35 mouse cellular contexts compared by ENCODE assay signal in genomic region chr11:6593406-6593805, GRCm38 (mm10). TPM values are rescaled to one million over a fixed set of nuclear protein-coding genes. Genes with fewer than 3 reads are reported as not detected.
DNase-seq lines count a peak whose midpoint lies in the region; ATAC-seq and TF ChIP-seq lines count a peak whose summit lies in the region.
"Had no signal": no experiment of that assay in that cellular context is flagged by ENCODE, and none has a peak within 500 bp of the region (broad histone marks: within the 10 kb centered on the region; RNA-seq: fewer than 3 reads in every experiment).

No protein-coding gene starts in this region.

- H3K27ac ChIP-seq in intestine, embryonic 16.5 days (ENCODE audit: low read length), result peak overlapping the region; percentile 18; the same call in 1 of the 2 replicates
- no peak overlapping the region; the same call in 1 of the 2 replicates for H3K27ac ChIP-seq in intestine, embryonic 15.5 days
- peak overlapping the region; percentile 95 for H3K27ac ChIP-seq in liver, embryonic 13.5 days
- peak overlapping the region; percentile 35; the same call in 1 of the 2 replicates for H3K27ac ChIP-seq in stomach, postnatal 0 days (replicated peaks)
- no peak overlapping the region for H3K27ac ChIP-seq in kidney, embryonic 16.5 days (ENCODE audit: low read length)
- H3K27ac ChIP-seq: embryonic facial prominence, embryonic 15.5 days; forebrain, embryonic 13.5 days; kidney, embryonic 15.5 days; left cerebral cortex, adult 2 months; macrophage; midbrain, embryonic 15.5 days had no signal

- H3K4me2 ChIP-seq in intestine, embryonic 16.5 days (ENCODE audit: low read depth, low read length), result no peak overlapping the region
- no peak overlapping the region for H3K4me2 ChIP-seq in intestine, embryonic 15.5 days (replicated peaks)
- H3K4me2 ChIP-seq in liver, embryonic 13.5 days, result no peak overlapping the region
- H3K4me2 ChIP-seq in stomach, postnatal 0 days (replicated peaks; ENCODE audit: low read depth), result no peak overlapping the region
- no peak overlapping the region for H3K4me2 ChIP-seq in kidney, embryonic 16.5 days (replicated peaks; ENCODE audit: low read depth, low read length)
- H3K4me2 ChIP-seq: embryonic facial prominence, embryonic 15.5 days; forebrain, embryonic 13.5 days; heart, embryonic 11.5 days; hindbrain, embryonic 12.5 days; kidney, embryonic 15.5 days; midbrain, embryonic 15.5 days had no signal

- no peak for TF ChIP-seq EP300 in stomach, postnatal 0 days (optimal IDR thresholded peaks at IDR 0.05)

- peaks cover 52% of the 10 kb centered on the region for H3K36me3 ChIP-seq in intestine, embryonic 16.5 days (ENCODE audit: control insufficient read depth, insufficient read depth, low read length)
- peaks cover 66% of the 10 kb centered on the region for H3K36me3 ChIP-seq in intestine, embryonic 15.5 days
- peaks cover 99% of the 10 kb centered on the region for H3K36me3 ChIP-seq in liver, embryonic 13.5 days
- H3K36me3 ChIP-seq in stomach, postnatal 0 days (ENCODE audit: control insufficient read depth, insufficient read depth, low read length), result peaks cover 34% of the 10 kb centered on the region
- peaks cover 74% of the 10 kb centered on the region for H3K36me3 ChIP-seq in kidney, embryonic 16.5 days (ENCODE audit: insufficient read depth, low read length)

- H3K9ac ChIP-seq in intestine, embryonic 16.5 days (ENCODE audit: low read depth, low read length), result no peak overlapping the region
- H3K9ac ChIP-seq in intestine, embryonic 15.5 days, result no peak overlapping the region
- H3K9ac ChIP-seq in liver, embryonic 13.5 days, result 0 out of 2 replicates have a peak overlapping the region, but pooled peaks have one; percentile 61
- no peak overlapping the region for H3K9ac ChIP-seq in stomach, postnatal 0 days (ENCODE audit: low read length)
- H3K9ac ChIP-seq in kidney, embryonic 16.5 days (replicated peaks; ENCODE audit: low read length), result no peak overlapping the region
- H3K9ac ChIP-seq: embryonic facial prominence, embryonic 15.5 days; forebrain, embryonic 13.5 days; hindbrain, embryonic 12.5 days; kidney, embryonic 15.5 days; midbrain, embryonic 15.5 days had no signal

- no peaks in the 10 kb centered on the region for H3K9me3 ChIP-seq in intestine, embryonic 16.5 days (ENCODE audit: control insufficient read depth, low read length)
- H3K9me3 ChIP-seq in intestine, embryonic 15.5 days, result no peaks in the 10 kb centered on the region
- no peaks in the 10 kb centered on the region for H3K9me3 ChIP-seq in liver, embryonic 13.5 days (replicated peaks)
- no peaks in the 10 kb centered on the region for H3K9me3 ChIP-seq in stomach, postnatal 0 days (ENCODE audit: control insufficient read depth, low read length)
- H3K9me3 ChIP-seq in kidney, embryonic 16.5 days (ENCODE audit: low read length), result no peaks in the 10 kb centered on the region
- H3K9me3 ChIP-seq: embryonic facial prominence, embryonic 15.5 days; forebrain, embryonic 13.5 days; hindbrain, embryonic 12.5 days; kidney, embryonic 15.5 days; midbrain, embryonic 15.5 days had no signal

- TF ChIP-seq CTCF in stomach, postnatal 0 days (IDR thresholded peaks at IDR 0.05; ENCODE audit: low read depth), result no peak

- peak; percentile 51 for DNase-seq in brain, adult 2 months (ENCODE audit: low read depth, low spot score)
- DNase-seq in liver, embryonic 13.5 days, result no peak
- DNase-seq in stomach, postnatal 0 days (ENCODE audit: low spot score), result no peak
- no peak for DNase-seq in T-cell, adult 2 months (ENCODE audit: low spot score)
- DNase-seq: adrenal gland, adult 8-10 months; cerebellum, adult 9-10 months; cerebellum, postnatal 36 days; embryo, embryonic 11 days; gastrocnemius, postnatal 25 days; heart, adult 11 months; heart, postnatal 36 days; kidney, adult 18-20 months; kidney, postnatal 36 days; lung, adult 2 months; lung, postnatal 10 days; right cerebral cortex, adult 18-20 months; spleen, adult 18-20 months; thymus, adult 2 months; thymus, postnatal 36 days had no signal

- no peak overlapping the region for H3K4me3 ChIP-seq in intestine, embryonic 16.5 days (ENCODE audit: low read length)
- no peak overlapping the region for H3K4me3 ChIP-seq in intestine, embryonic 15.5 days (replicated peaks)
- H3K4me3 ChIP-seq in liver, embryonic 13.5 days (replicated peaks), result no peak overlapping the region
- no peak overlapping the region for H3K4me3 ChIP-seq in stomach, postnatal 0 days (ENCODE audit: low read depth, low read length)
- H3K4me3 ChIP-seq in kidney, embryonic 16.5 days (ENCODE audit: low read length), result no peak overlapping the region
- H3K4me3 ChIP-seq: embryonic facial prominence, embryonic 15.5 days; forebrain, embryonic 13.5 days; hindbrain, embryonic 12.5 days; kidney, embryonic 15.5 days; layer of hippocampus, adult 2 months; left cerebral cortex, adult 2 months; midbrain, embryonic 15.5 days had no signal

- no peaks in the 10 kb centered on the region for H3K27me3 ChIP-seq in intestine, embryonic 16.5 days (replicated peaks; ENCODE audit: control insufficient read depth, insufficient read depth, low read length)
- H3K27me3 ChIP-seq in intestine, embryonic 15.5 days (replicated peaks), result no peaks in the 10 kb centered on the region
- H3K27me3 ChIP-seq in liver, embryonic 13.5 days, result no peaks in the 10 kb centered on the region
- no peaks in the 10 kb centered on the region for H3K27me3 ChIP-seq in stomach, postnatal 0 days (ENCODE audit: control insufficient read depth, insufficient read depth, low read length)
- no peaks in the 10 kb centered on the region for H3K27me3 ChIP-seq in kidney, embryonic 16.5 days (ENCODE audit: insufficient read depth, low read length)
- H3K27me3 ChIP-seq: embryonic facial prominence, embryonic 15.5 days; forebrain, embryonic 13.5 days; hindbrain, embryonic 12.5 days; kidney, embryonic 15.5 days; midbrain, embryonic 15.5 days had no signal

- H3K4me1 ChIP-seq in intestine, embryonic 16.5 days (ENCODE audit: control insufficient read depth, insufficient read depth, low read length), result 0 out of 2 replicates have a peak, but pooled peaks cover 5% of the 10 kb centered on the region
- H3K4me1 ChIP-seq in intestine, embryonic 15.5 days (replicated peaks), result no peaks in the 10 kb centered on the region; the same call in 1 of the 2 replicates
- H3K4me1 ChIP-seq in liver, embryonic 13.5 days (replicated peaks), result peaks cover 100% of the 10 kb centered on the region
- H3K4me1 ChIP-seq in stomach, postnatal 0 days (replicated peaks; ENCODE audit: control insufficient read depth, insufficient read depth), result no peaks in the 10 kb centered on the region
- H3K4me1 ChIP-seq in kidney, embryonic 16.5 days (ENCODE audit: insufficient read depth, low read length), result no peaks in the 10 kb centered on the region

- 56% methylated on average over 11 of the region's 11 CpGs for WGBS in intestine, embryonic 16.5 days
- WGBS in intestine, embryonic 15.5 days, result 73% methylated on average over 11 of the region's 11 CpGs
- 75% methylated on average over 11 of the region's 11 CpGs for WGBS in liver, embryonic 13.5 days (ENCODE audit: insufficient replicate concordance)
- 69% methylated on average over 11 of the region's 11 CpGs for WGBS in stomach, postnatal 0 days
- WGBS in kidney, embryonic 16.5 days, result 80% methylated on average over 11 of the region's 11 CpGs

- no peak for ATAC-seq in intestine, embryonic 16.5 days
- no peak for ATAC-seq in intestine, embryonic 15.5 days
- ATAC-seq in liver, embryonic 13.5 days (ENCODE audit: low read depth), result no peak
- no peak for ATAC-seq in stomach, postnatal 0 days (ENCODE audit: low FRiP score, low TSS enrichment)
- ATAC-seq in kidney, embryonic 16.5 days (ENCODE audit: low FRiP score, low TSS enrichment), result no peak
- ATAC-seq: CD4-positive, CD25-positive, alpha-beta regulatory T cell, adult 4 months; forebrain, embryonic 13.5 days; midbrain, embryonic 15.5 days had no signal

RNA-seq across cellular contexts. Expression of gene Nacad, which starts 12.4 kb away (rescaled TPM):
- polyA plus RNA-seq in intestine, embryonic 16.5 days (2015; fragmentation: Nextera tagmentation; extraction: Ambion mirVana), result 5.5 and 7.1 TPM in 2 replicates
- polyA plus RNA-seq in intestine, embryonic 15.5 days (2015; fragmentation: Nextera tagmentation; extraction: Ambion mirVana), result 6.2 and 6.3 TPM in 2 replicates
- 5.0 and 5.7 TPM in 2 replicates for polyA plus RNA-seq in liver, embryonic 13.5 days (2015; fragmentation: Nextera tagmentation; extraction: Ambion mirVana)
- 7.3 and 7.4 TPM in 2 replicates for polyA plus RNA-seq in stomach, postnatal 0 days (2015; fragmentation: Nextera tagmentation; extraction: Ambion mirVana)
- polyA plus RNA-seq in kidney, embryonic 16.5 days (2015; fragmentation: Nextera tagmentation; extraction: Ambion mirVana), result 1.9 and 2.0 TPM in 2 replicates
- polyA plus RNA-seq: macrophage had no signal

RNA-seq across cellular contexts. Expression of gene Tbrg4, which starts 32.5 kb away (rescaled TPM):
- polyA plus RNA-seq in intestine, embryonic 16.5 days (2015; fragmentation: Nextera tagmentation; extraction: Ambion mirVana), result 64.0 and 64.2 TPM in 2 replicates
- 56.3 and 57.6 TPM in 2 replicates for polyA plus RNA-seq in intestine, embryonic 15.5 days (2015; fragmentation: Nextera tagmentation; extraction: Ambion mirVana)
- polyA plus RNA-seq in liver, embryonic 13.5 days (2015; fragmentation: Nextera tagmentation; extraction: Ambion mirVana), result 46.1 and 46.2 TPM in 2 replicates
- polyA plus RNA-seq in stomach, postnatal 0 days (2015; fragmentation: Nextera tagmentation; extraction: Ambion mirVana), result 29.3 and 31.2 TPM in 2 replicates
- polyA plus RNA-seq in kidney, embryonic 16.5 days (2015; fragmentation: Nextera tagmentation; extraction: Ambion mirVana), result 45.6 and 49.1 TPM in 2 replicates

RNA-seq across cellular contexts. Expression of gene Wap, which starts 45.0 kb away (rescaled TPM):
- polyA plus RNA-seq in intestine, embryonic 16.5 days (2015; fragmentation: Nextera tagmentation; extraction: Ambion mirVana), result not detected in 2 replicates
- polyA plus RNA-seq in intestine, embryonic 15.5 days (2015; fragmentation: Nextera tagmentation; extraction: Ambion mirVana), result not detected in 2 replicates
- not detected in 2 replicates for polyA plus RNA-seq in liver, embryonic 13.5 days (2015; fragmentation: Nextera tagmentation; extraction: Ambion mirVana)
- polyA plus RNA-seq in stomach, postnatal 0 days (2015; fragmentation: Nextera tagmentation; extraction: Ambion mirVana), result 2.6 and 5.3 TPM in 2 replicates
- not detected in 2 replicates for polyA plus RNA-seq in kidney, embryonic 16.5 days (2015; fragmentation: Nextera tagmentation; extraction: Ambion mirVana)
- polyA plus RNA-seq: CD4-positive, CD25-positive, alpha-beta regulatory T cell, adult 4 months; embryonic facial prominence, embryonic 15.5 days; forebrain, embryonic 13.5 days; heart, embryonic 11.5 days; heart, embryonic 16.5 days; hindbrain, embryonic 12.5 days; kidney, embryonic 15.5 days; limb, embryonic 14.5 days; lung, adult 2 months; macrophage; midbrain, embryonic 15.5 days; neural tube, embryonic 11.5 days had no signal

RNA-seq across cellular contexts. Expression of gene Ccm2, which starts 46.7 kb away (rescaled TPM):
- 67.7 and 69.9 TPM in 2 replicates for polyA plus RNA-seq in intestine, embryonic 16.5 days (2015; fragmentation: Nextera tagmentation; extraction: Ambion mirVana)
- polyA plus RNA-seq in intestine, embryonic 15.5 days (2015; fragmentation: Nextera tagmentation; extraction: Ambion mirVana), result 73.8 and 76.9 TPM in 2 replicates
- 45.8 and 46.1 TPM in 2 replicates for polyA plus RNA-seq in liver, embryonic 13.5 days (2015; fragmentation: Nextera tagmentation; extraction: Ambion mirVana)
- 45.7 and 45.9 TPM in 2 replicates for polyA plus RNA-seq in stomach, postnatal 0 days (2015; fragmentation: Nextera tagmentation; extraction: Ambion mirVana)
- polyA plus RNA-seq in kidney, embryonic 16.5 days (2015; fragmentation: Nextera tagmentation; extraction: Ambion mirVana), result 90.5 and 93.3 TPM in 2 replicates

Comparison
In these comparisons a context has a peak if more than half of its experiments do, and no peak if none do; other contexts are left out.
1. H3K27ac ChIP-seq: peak in intestine, embryonic 16.5 days (single experiment), liver, embryonic 13.5 days (single experiment) and stomach, postnatal 0 days (single experiment); none in intestine, embryonic 15.5 days (single experiment) and kidney, embryonic 16.5 days (single experiment).